Mouse (Mus musculus): ENCODE data around the gene Cxxc4. TPM values are rescaled to one million over a fixed set of nuclear protein-coding genes. Genes with fewer than 3 reads are reported as not detected.
A peak's percentile ranks its signal among the peaks of the same experiment; 100 is the strongest.
"Not testable (repeated sequence)": the region's sequence is repeated elsewhere in the genome, so short reads cannot be mapped to it uniquely, and the experiment has no call there.

Cxxc4 gene
- 2.6 and 3.8 TPM in 2 replicates for polyA plus RNA-seq (2015; fragmentation: Nextera tagmentation; extraction: Ambion mirVana)

DNA sequence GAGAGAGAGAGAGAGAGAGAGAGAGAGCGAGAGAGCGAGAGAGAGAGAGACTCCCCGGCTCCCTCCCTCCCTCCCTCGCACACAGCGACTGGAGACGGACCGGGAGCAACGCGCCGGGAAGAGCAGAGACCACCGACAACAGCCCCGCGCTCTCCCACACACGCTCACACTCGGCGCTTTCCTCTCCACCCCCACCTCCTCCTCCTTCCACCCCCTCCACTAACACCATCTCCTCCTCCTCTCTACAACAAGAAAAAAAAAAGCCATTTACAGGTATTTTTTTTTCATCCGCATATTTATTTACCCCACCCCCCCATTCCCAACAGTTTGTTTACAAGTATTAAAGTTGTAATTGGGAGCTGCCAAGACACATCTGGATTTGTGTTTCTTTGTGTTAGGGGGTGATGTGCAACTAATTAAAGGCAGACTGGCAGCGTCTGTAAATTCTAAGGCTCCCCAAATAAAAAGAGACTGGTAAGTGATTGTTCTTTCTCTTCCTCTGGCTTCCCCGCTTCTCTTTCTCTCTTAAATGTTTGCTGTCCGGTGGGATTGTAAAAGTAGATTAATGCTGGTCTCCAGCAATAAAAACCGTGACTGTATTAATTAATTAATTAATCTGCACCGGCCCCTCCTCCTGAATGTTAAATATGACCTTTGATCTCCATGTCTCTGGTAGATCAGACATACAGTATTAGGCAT lies at the start of gene Cxxc4:
Gene Cxxc4, plus strand, starts transcription at position 71 of the 699 bp plus-strand sequence.
- Histone ChIP-seq H3K9me3 (replicated peaks) (no peaks in the 10 kb centered on the region), H3K4me3 (peak within 1 kb of the TSS; percentile 65), H3K36me3 (no peaks in the 10 kb centered on the region), H3K27me3 (no peaks in the 10 kb centered on the region), H3K4me2 (peak within 1 kb of the TSS; percentile 76), H3K9ac (peak within 1 kb of the TSS; percentile 51), H3K27ac (peak within 1 kb of the TSS; percentile 80), H3K4me1 (replicated peaks) (peaks cover 16% of the 10 kb centered on the region)
- peak; percentile 59 for ATAC-seq (replicated peaks; ENCODE audit: insufficient number of reproducible peaks, insufficient read depth, low FRiP score, low read depth)
- 2% methylated on average over 18 of the region's 22 CpGs for WGBS

GRCm38 (mm10) chr3:134188979-134189946 lies 47.0 kb upstream of the Cxxc4 start:
- Histone ChIP-seq H3K9me3 (replicated peaks) (no peaks in the 10 kb centered on the region), H3K9ac (peak overlapping the region; percentile 30; the same call in 1 of the 2 replicates), H3K4me1 (replicated peaks) (no peaks in the 10 kb centered on the region), H3K36me3 (no peaks in the 10 kb centered on the region), H3K27me3 (no peaks in the 10 kb centered on the region), H3K4me3 (peak overlapping the region; percentile 44), H3K4me2 (peak overlapping the region; percentile 66), H3K27ac (peak overlapping the region; percentile 53)
- 32% methylated on average over 12 of the region's 12 CpGs for WGBS
- ATAC-seq (replicated peaks; ENCODE audit: insufficient number of reproducible peaks, insufficient read depth, low FRiP score, low read depth) = no peak

DNA sequence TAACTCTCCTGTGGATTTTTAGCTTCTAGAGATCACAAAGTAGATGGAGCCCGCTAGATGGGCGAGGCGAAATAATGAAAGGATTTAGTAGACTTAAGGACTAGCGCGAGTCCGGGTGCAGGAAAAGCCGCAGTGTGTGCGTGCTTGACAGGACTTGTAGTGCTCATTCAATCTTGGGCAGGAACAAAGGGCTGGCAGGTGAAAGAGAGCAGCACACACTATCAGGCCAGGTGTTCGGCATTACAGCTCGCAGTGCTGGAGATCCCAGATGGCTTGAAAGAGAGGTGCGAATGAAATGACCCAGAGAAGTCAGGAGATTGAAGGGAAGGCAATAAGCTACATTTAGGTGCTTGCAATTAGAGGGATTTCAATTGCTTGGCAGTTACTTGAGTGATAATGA lies 46.2 kb upstream of the Cxxc4 start:
- Histone ChIP-seq H3K36me3 (no peaks in the 10 kb centered on the region), H3K4me1 (replicated peaks) (no peaks in the 10 kb centered on the region), H3K9me3 (replicated peaks) (no peaks in the 10 kb centered on the region), H3K4me3 (peak overlapping the region; percentile 44), H3K27me3 (no peaks in the 10 kb centered on the region), H3K9ac (peak overlapping the region; percentile 30; the same call in 1 of the 2 replicates), H3K27ac (peak overlapping the region; percentile 53), H3K4me2 (peak overlapping the region; percentile 66)
- whole genome bisulfite sequencing = 15% methylated on average over 11 of the region's 11 CpGs
- no peak; the same call in 1 of the 2 replicates for ATAC-seq (replicated peaks; ENCODE audit: insufficient number of reproducible peaks, insufficient read depth, low FRiP score, low read depth)

- no peaks in the 10 kb centered on the region for H3K9me3 ChIP-seq (replicated peaks)
- H3K27me3 ChIP-seq = no peaks in the 10 kb centered on the region
- H3K4me2 ChIP-seq = peak overlapping the region; percentile 45
- peaks cover 6% of the 10 kb centered on the region for H3K4me1 ChIP-seq (replicated peaks)
- peak overlapping the region; percentile 35 for H3K4me3 ChIP-seq
- ATAC-seq (replicated peaks; ENCODE audit: insufficient number of reproducible peaks, insufficient read depth, low FRiP score, low read depth) = peak; percentile 47; the same call in 1 of the 2 replicates
- WGBS = 11% methylated on average over 9 of the region's 9 CpGs
- H3K9ac ChIP-seq = no peak overlapping the region
- H3K27ac ChIP-seq = peak overlapping the region; percentile 69
- no peaks in the 10 kb centered on the region for H3K36me3 ChIP-seq
Measured at GRCm38 (mm10) chr3:134199892-134200291, 36.4 kb upstream of the Cxxc4 start.

GRCm38 (mm10) chr3:134206624-134207023 lies 29.7 kb upstream of the Cxxc4 start:
- no peaks in the 10 kb centered on the region for H3K36me3 ChIP-seq
- WGBS = 85% methylated on average over 3 of the region's 3 CpGs
- no peak for ATAC-seq (replicated peaks; ENCODE audit: insufficient number of reproducible peaks, insufficient read depth, low FRiP score, low read depth)
- no peak overlapping the region for H3K4me3 ChIP-seq
- H3K27me3 ChIP-seq = no peaks in the 10 kb centered on the region
- no peaks in the 10 kb centered on the region for H3K4me1 ChIP-seq (replicated peaks)
- no peak overlapping the region for H3K9ac ChIP-seq
- no peak overlapping the region for H3K4me2 ChIP-seq
- H3K27ac ChIP-seq = no peak overlapping the region
- no peaks in the 10 kb centered on the region for H3K9me3 ChIP-seq (replicated peaks)

DNA sequence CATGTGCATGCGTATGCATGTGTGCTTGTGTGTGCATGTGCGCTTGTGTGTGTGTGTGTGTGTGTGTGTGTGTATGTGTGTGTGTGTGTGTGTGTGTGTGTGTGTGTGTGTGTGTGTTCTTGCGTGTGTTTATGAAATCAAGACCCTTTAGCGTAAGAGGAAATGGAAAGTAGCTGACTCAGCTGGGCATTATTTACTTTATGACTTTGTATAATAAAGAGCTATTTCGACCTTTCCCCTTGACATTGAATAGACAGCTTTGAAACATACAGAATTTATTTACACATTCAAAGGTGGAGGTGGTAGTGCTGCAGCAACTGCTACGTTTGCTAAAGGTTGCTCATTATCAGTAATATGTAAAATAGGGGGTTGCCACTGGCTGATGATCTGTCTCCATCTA lies 25.3 kb upstream of the Cxxc4 start:
- 78% methylated on average over 6 of the region's 6 CpGs for WGBS
- H3K27me3 ChIP-seq = no peaks in the 10 kb centered on the region
- no peak overlapping the region for H3K9ac ChIP-seq
- H3K27ac ChIP-seq = no peak overlapping the region
- H3K4me2 ChIP-seq = no peak overlapping the region
- no peaks in the 10 kb centered on the region for H3K4me1 ChIP-seq (replicated peaks)
- H3K9me3 ChIP-seq (replicated peaks) = no peaks in the 10 kb centered on the region
- H3K4me3 ChIP-seq = no peak overlapping the region
- no peak for ATAC-seq (replicated peaks; ENCODE audit: insufficient number of reproducible peaks, insufficient read depth, low FRiP score, low read depth)
- no peaks in the 10 kb centered on the region for H3K36me3 ChIP-seq

DNA sequence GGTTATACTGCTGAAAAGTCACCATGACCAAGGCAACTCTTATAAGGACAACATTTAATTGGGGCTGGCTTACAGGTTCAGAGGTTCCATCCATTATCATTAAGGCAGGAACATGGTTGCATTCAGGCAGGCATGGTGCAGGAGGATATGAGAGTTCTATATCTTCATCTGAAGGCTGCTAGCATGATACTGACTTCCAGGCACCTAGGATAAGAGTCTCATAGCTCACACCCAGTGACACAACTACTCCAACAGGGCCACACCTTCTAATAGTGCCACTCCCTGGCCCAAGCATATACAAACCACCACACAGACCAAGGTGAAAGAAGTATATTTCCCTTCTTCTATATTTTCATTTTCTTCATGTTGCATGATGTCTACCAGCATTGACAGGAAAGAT lies 16.4 kb upstream of the Cxxc4 start:
- not testable (repeated sequence) for H3K27ac ChIP-seq; H3K4me2 ChIP-seq; ATAC-seq (replicated peaks; ENCODE audit: insufficient number of reproducible peaks, insufficient read depth, low FRiP score, low read depth); H3K9ac ChIP-seq; H3K36me3 ChIP-seq; H3K9me3 ChIP-seq (replicated peaks); H3K27me3 ChIP-seq; H3K4me1 ChIP-seq (replicated peaks); H3K4me3 ChIP-seq

DNA sequence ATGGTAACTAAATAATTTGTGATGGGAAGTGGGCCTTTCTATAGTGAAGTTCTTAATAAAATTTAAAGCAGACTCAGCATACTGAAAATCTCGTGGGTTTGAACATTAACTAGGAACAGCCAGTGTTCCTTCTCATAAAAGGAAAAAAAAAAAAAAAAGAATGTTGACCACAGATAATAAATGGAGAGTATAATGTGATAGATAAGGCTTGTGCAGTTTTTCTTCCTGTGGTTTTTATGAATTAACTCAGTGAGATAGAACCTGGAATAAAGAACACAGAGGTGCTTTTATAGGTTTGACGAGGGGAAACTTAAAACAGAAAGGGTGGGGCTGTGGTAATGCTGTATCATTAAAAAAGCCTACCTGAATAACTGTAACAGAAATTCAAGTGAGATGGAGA lies 15.3 kb upstream of the Cxxc4 start:
- no peak for ATAC-seq (replicated peaks; ENCODE audit: insufficient number of reproducible peaks, insufficient read depth, low FRiP score, low read depth)
- H3K27me3 ChIP-seq = no peaks in the 10 kb centered on the region
- 50% methylated on average over 2 of the region's 2 CpGs for WGBS

GRCm38 (mm10) chr3:134222593-134222992 lies 13.7 kb upstream of the Cxxc4 start:
- Histone ChIP-seq H3K36me3 (no peaks in the 10 kb centered on the region), H3K9me3 (replicated peaks) (no peaks in the 10 kb centered on the region), H3K9ac (no peak overlapping the region), H3K4me3 (no peak overlapping the region), H3K4me2 (no peak overlapping the region), H3K4me1 (replicated peaks) (no peaks in the 10 kb centered on the region), H3K27me3 (no peaks in the 10 kb centered on the region), H3K27ac (no peak overlapping the region)
- WGBS = 37% methylated on average over 1 of the region's 1 CpGs
- no peak for ATAC-seq (replicated peaks; ENCODE audit: insufficient number of reproducible peaks, insufficient read depth, low FRiP score, low read depth)

More for the DNA sequence above, 15.3 kb upstream of the Cxxc4 start:
- Histone ChIP-seq H3K4me3 (no peak overlapping the region), H3K36me3 (no peaks in the 10 kb centered on the region), H3K9ac (no peak overlapping the region), H3K4me2 (no peak overlapping the region), H3K4me1 (replicated peaks) (no peaks in the 10 kb centered on the region), H3K9me3 (replicated peaks) (no peaks in the 10 kb centered on the region), H3K27ac (no peak overlapping the region)

DNA sequence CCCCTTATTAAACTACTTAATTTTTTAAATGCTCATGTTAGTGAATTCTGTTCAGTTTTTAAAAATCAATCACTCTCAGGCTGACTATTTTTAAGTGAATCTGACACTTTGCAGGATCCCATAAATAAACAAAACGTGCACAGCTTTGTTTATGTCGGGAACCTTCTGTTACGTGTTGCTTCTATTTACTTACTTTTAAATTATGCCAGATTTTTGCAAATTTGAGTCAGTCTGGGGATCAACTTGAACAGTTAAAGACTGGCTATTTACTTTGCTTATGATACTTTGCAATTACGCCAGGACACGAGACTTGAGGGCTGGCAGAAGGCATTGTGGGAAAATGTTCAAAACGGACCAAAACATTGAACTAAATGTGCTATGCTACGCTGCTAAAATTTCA lies 12.3 kb upstream of the Cxxc4 start:
- Histone ChIP-seq H3K36me3 (no peaks in the 10 kb centered on the region), H3K4me1 (replicated peaks) (no peaks in the 10 kb centered on the region), H3K27me3 (no peaks in the 10 kb centered on the region), H3K27ac (no peak overlapping the region), H3K9me3 (replicated peaks) (no peaks in the 10 kb centered on the region), H3K9ac (no peak overlapping the region), H3K4me3 (no peak overlapping the region), H3K4me2 (no peak overlapping the region)
- WGBS = 81% methylated on average over 7 of the region's 7 CpGs
- no peak for ATAC-seq (replicated peaks; ENCODE audit: insufficient number of reproducible peaks, insufficient read depth, low FRiP score, low read depth)

DNA sequence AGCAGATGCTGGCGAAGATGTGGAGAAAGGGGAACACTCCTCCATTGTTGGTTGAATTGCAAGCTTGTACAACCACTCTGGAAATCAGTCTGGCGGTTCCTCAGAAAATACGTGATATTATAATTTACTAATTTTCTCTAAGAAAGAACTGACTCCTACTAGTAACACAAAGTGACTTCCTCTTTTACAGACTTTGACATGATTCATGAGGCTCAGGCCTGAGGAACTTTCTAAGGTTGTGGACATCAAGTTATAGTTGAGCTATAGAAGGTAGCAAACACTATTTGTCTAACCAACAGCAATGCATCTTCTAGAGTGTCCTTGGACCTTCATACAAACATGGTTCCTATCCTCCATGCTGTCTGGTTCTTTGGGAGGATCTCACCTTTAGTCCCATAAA lies 10.4 kb upstream of the Cxxc4 start:
- H3K4me3 ChIP-seq = no peak overlapping the region
- no peak for ATAC-seq (replicated peaks; ENCODE audit: insufficient number of reproducible peaks, insufficient read depth, low FRiP score, low read depth)
- no peak overlapping the region for H3K27ac ChIP-seq
- no peaks in the 10 kb centered on the region for H3K9me3 ChIP-seq (replicated peaks)
- no peaks in the 10 kb centered on the region for H3K36me3 ChIP-seq
- no peaks in the 10 kb centered on the region for H3K27me3 ChIP-seq
- 84% methylated on average over 3 of the region's 3 CpGs for WGBS
- no peaks in the 10 kb centered on the region for H3K4me1 ChIP-seq (replicated peaks)
- H3K9ac ChIP-seq = no peak overlapping the region
- no peak overlapping the region for H3K4me2 ChIP-seq

Data from heart, embryonic 15.5 days (tissue).